Mouse (Mus musculus) lung, adult 2 months (tissue): ENCODE results near the gene Mmd2. TPM values are rescaled to one million over a fixed set of nuclear protein-coding genes. Genes with fewer than 3 reads are reported as not detected.

ENCODE experiments used
- DNase-seq: peaks from one replicate; pipeline ENCODE4 v3.0.0; 2022
- H3K4me1 ChIP-seq: fragments of 200-500 bp; 2 replicates; pipeline ENCODE4 v1.6.1; 2011; ENCODE audit warnings: low read length; ENCODE audit not compliant: control insufficient read depth, insufficient read depth
- H3K4me3 ChIP-seq: fragments of 200-500 bp; replicated peaks from 2 replicates; pipeline ENCODE3; 2011; ENCODE audit warnings: low read depth, mild to moderate bottlenecking, control low read depth, low read length; ENCODE audit errors: extremely low read depth
- CTCF ChIP-seq: fragments of 200-500 bp; IDR thresholded peaks from 2 replicates; pipeline ENCODE4 v1.5.1; 2011; ENCODE audit warnings: mild to moderate bottlenecking, low read length, control low read depth; ENCODE audit not compliant: insufficient read depth
- POLR2A ChIP-seq: fragments of 200-500 bp; IDR thresholded peaks from 2 replicates; pipeline ENCODE4 v1.6.1; 2011; ENCODE audit warnings: low read depth, mild to moderate bottlenecking, control low read depth, low read length, borderline replicate concordance; ENCODE audit errors: extremely low read depth
- WGBS: fragments of 180-500 bp; shearing (Covaris S2); methylation state at CpG from one replicate; pipeline ENCODE4 v1.1.7; 2018; 5-methylcytosine and 5-hydroxymethylcytosine counted together
- polyA plus RNA-seq: library from polyadenylated mRNA; depleted of rRNA; stranded (reverse); fragments of >200 nt; gene quantifications from 2 replicates; pipeline ENCODE4 v1.2.3, GENCODE M21; 2012

Gene Mmd2
- polyA plus RNA-seq, 1 experiment: 0.14 TPM

GRCm38 (mm10) chr5:142549961-142550705 is 58.5 kb downstream of the Mmd2 start:
- Histone ChIP-seq H3K4me1 (peaks cover 5% of the 10 kb centered on the region), H3K4me3 (peak overlapping the region; percentile 66)
- whole genome bisulfite sequencing: 10% methylated on average over 31 of the region's 31 CpGs
- TF ChIP-seq POLR2A (no peak), CTCF (no peak)
- DNase-seq: peak; percentile 52

- peak; percentile 24 for DNase-seq
- 56% methylated on average over 9 of the region's 9 CpGs for WGBS
- Histone ChIP-seq H3K4me1 (peaks cover 11% of the 10 kb centered on the region), H3K4me3 (no peak overlapping the region)
- TF ChIP-seq POLR2A (no peak), CTCF (no peak)
Measured at GRCm38 (mm10) chr5:142549441-142549840, 59.2 kb downstream of the Mmd2 start.

- Histone ChIP-seq H3K4me1 (peaks cover 11% of the 10 kb centered on the region), H3K4me3 (no peak overlapping the region)
- WGBS: 75% methylated on average over 3 of the region's 3 CpGs
- no peak for TF ChIP-seq CTCF
- TF ChIP-seq POLR2A: no peak
- DNase-seq: no peak
Measured at GRCm38 (mm10) chr5:142547066-142547465, 61.5 kb downstream of the Mmd2 start.

DNA sequence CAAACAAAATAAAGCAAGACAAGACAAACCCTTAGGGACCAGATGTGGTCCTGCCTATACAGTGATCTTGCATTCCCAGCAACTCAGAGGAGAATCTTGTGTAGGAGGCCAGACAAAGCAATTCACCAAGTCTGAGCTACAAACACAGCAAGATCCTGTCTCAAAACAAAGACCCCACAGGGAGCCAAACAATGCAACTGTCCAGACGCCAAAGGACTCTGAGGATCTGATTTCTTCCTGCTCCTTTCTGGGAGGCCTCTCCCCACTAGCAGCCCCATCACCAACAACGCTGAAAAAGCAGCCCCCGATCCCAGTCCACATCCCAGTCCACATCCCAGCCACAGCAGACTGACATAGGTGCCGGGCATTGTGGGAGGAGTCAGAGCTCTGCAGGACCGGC is 62.3 kb downstream of the Mmd2 start:
- no peak for DNase-seq
- WGBS: 38% methylated on average over 5 of the region's 5 CpGs
- no peak for TF ChIP-seq POLR2A
- no peak for TF ChIP-seq CTCF
- Histone ChIP-seq H3K4me3 (no peak overlapping the region), H3K4me1 (peaks cover 11% of the 10 kb centered on the region)

- TF ChIP-seq POLR2A (no peak), CTCF (no peak)
- H3K4me1 ChIP-seq: peaks cover 11% of the 10 kb centered on the region
- no peak overlapping the region for H3K4me3 ChIP-seq
- WGBS: 36% methylated on average over 5 of the region's 5 CpGs
- DNase-seq: peak; percentile 34
Measured at GRCm38 (mm10) chr5:142545014-142545795, 63.4 kb downstream of the Mmd2 start.

- WGBS: 74% methylated on average over 3 of the region's 3 CpGs
Measured at GRCm38 (mm10) chr5:142537286-142537685, 71.3 kb downstream of the Mmd2 start.

GRCm38 (mm10) chr5:142535388-142535787 is 73.2 kb downstream of the Mmd2 start:
- DNase-seq: no peak
- no peak for TF ChIP-seq POLR2A
- TF ChIP-seq CTCF: no peak
- WGBS: 82% methylated on average over 4 of the region's 4 CpGs
- Histone ChIP-seq H3K4me1 (no peaks in the 10 kb centered on the region), H3K4me3 (no peak overlapping the region)

More at GRCm38 (mm10) chr5:142537286-142537685, 71.3 kb downstream of the Mmd2 start:
- TF ChIP-seq POLR2A: no peak
- no peak for TF ChIP-seq CTCF
- H3K4me3 ChIP-seq: no peak overlapping the region
- DNase-seq: no peak
- H3K4me1 ChIP-seq: no peaks in the 10 kb centered on the region

DNA sequence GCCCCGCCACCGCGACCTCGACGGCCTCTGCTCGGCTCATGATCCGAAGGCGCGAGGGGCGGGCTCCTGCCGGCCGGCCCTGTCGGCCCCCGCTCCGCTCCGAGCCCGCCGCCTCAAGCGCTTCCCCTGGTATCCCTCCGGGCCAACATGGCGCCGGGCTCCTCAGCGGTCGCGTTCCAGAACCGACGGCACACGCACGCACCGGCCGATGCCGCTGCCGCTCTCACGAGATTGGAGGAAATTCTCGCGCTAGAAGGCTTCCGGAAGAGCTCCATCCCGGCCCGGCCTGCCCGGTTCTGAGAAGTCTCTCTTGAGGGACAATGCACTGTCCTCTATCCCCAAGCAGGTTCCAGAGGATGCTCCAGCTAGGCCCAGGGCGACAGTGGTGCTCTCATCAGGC is 78.7 kb downstream of the Mmd2 start, which contains the start of gene Papolb:
TSS of gene Papolb (minus strand) at position 162 of the 400 bp plus-strand sequence.
- no peak for TF ChIP-seq POLR2A
- no peak for TF ChIP-seq CTCF
- 34% methylated on average over 40 of the region's 41 CpGs for WGBS
- H3K4me1 ChIP-seq: no peaks in the 10 kb centered on the region
- no peak for DNase-seq
- H3K4me3 ChIP-seq: no peak within 1 kb of the TSS

GRCm38 (mm10) chr5:142524711-142525464 is 83.7 kb downstream of the Mmd2 start:
- DNase-seq: no peak

More at GRCm38 (mm10) chr5:142524711-142525464, 83.7 kb downstream of the Mmd2 start:
- 60% methylated on average over 8 of the region's 8 CpGs for WGBS
- H3K4me1 ChIP-seq: peaks cover 3% of the 10 kb centered on the region; the same call in 1 of the 2 replicates
- TF ChIP-seq CTCF (no peak), POLR2A (no peak)
- H3K4me3 ChIP-seq: no peak overlapping the region
